Mouse (Mus musculus) ES-E14 (cell line): ENCODE measurements around the gene S1pr5. TPM values are rescaled to one million over a fixed set of nuclear protein-coding genes. Genes with fewer than 3 reads are reported as not detected.

Experiments used
- DNase-seq: peaks from one replicate; pipeline ENCODE4 v3.0.0-alpha.2; 2013; ENCODE audit warnings: low read depth, low spot score
- H3K27ac ChIP-seq: 2 replicates; pipeline ENCODE4 v1.5.1; 2012; ENCODE audit warnings: low read depth, mild to moderate bottlenecking, low read length, moderate library complexity, mixed read lengths; ENCODE audit not compliant: poor library complexity, insufficient read depth, severe bottlenecking
- H3K36me3 ChIP-seq: 2 replicates; pipeline ENCODE4 v1.6.1; 2012; ENCODE audit warnings: mild to moderate bottlenecking, low read length, moderate library complexity, mixed read lengths; ENCODE audit not compliant: control insufficient read depth, poor library complexity, insufficient read depth, severe bottlenecking
- H3K4me1 ChIP-seq, 2 experiments: fragments of 150-350 bp in 1 of 2; sonication (generic) in 1 of 2; 2 replicates each; pipeline ENCODE4 v1.6.1; 2012; ENCODE audit warnings: low read length in 2 of 2, mild to moderate bottlenecking in 1 of 2, mixed read lengths in 1 of 2; ENCODE audit not compliant: control insufficient read depth in 2 of 2, insufficient read depth in 2 of 2, poor library complexity in 1 of 2
- H3K4me3 ChIP-seq, 2 experiments: fragments of 150-350 bp in 1 of 2; sonication (generic) in 1 of 2; 2 replicates each; pipeline ENCODE4 v1.5.1; 2012; ENCODE audit warnings: low read length in 2 of 2, low read depth in 1 of 2, mild to moderate bottlenecking in 1 of 2, mixed read lengths in 1 of 2; ENCODE audit not compliant: insufficient read depth in 1 of 2, poor library complexity in 1 of 2, severe bottlenecking in 1 of 2
- H3K9ac ChIP-seq: 2 replicates; pipeline ENCODE4 v1.6.1; 2012; ENCODE audit warnings: low read depth, mild to moderate bottlenecking, low read length, mixed read lengths; ENCODE audit not compliant: poor library complexity, insufficient read depth, severe bottlenecking
- H3K9me3 ChIP-seq: fragments of 150-350 bp; sonication (generic); 2 replicates; pipeline ENCODE4 v1.6.1; 2012; ENCODE audit warnings: low read depth, mild to moderate bottlenecking, low read length; ENCODE audit not compliant: control insufficient read depth, insufficient read depth
- CHD2 ChIP-seq: IDR thresholded peaks from 2 replicates; pipeline ENCODE4 v1.6.1; 2014; ENCODE audit warnings: mild to moderate bottlenecking, low read depth, low read length, inconsistent platforms
- HCFC1 ChIP-seq: IDR thresholded peaks from 2 replicates; pipeline ENCODE4 v1.6.1; 2012; ENCODE audit warnings: low read length, inconsistent platforms, borderline replicate concordance; ENCODE audit not compliant: insufficient read depth
- MAFK ChIP-seq: IDR thresholded peaks from 2 replicates; pipeline ENCODE4 v1.6.1; 2014; ENCODE audit warnings: mild to moderate bottlenecking, low read depth, low read length, inconsistent platforms; ENCODE audit not compliant: insufficient read depth
- ZC3H11A ChIP-seq: IDR thresholded peaks from 2 replicates; pipeline ENCODE4 v1.6.1; 2012; ENCODE audit warnings: low read depth, mild to moderate bottlenecking, inconsistent platforms, low read length, borderline replicate concordance
- ZNF384 ChIP-seq: IDR thresholded peaks from 2 replicates; pipeline ENCODE4 v1.6.1; 2012; ENCODE audit warnings: low read depth, low read length, inconsistent platforms
- in situ Hi-C, 2 experiments: fragments of 600-800 bp; cut with MboI; formaldehyde crosslinking; loops; one replicate each; pipeline ENCODE4 v1.15.1; 2025; ENCODE audit warnings: low sequenced_read_pairs in 2 of 2, inconsistent platforms in 1 of 2; ENCODE audit not compliant: unreplicated experiment in 2 of 2
- total RNA-seq: library from RNA; depleted of rRNA; stranded (reverse); fragments of 300-350 nt; gene quantifications from 2 replicates; pipeline ENCODE4 v1.2.3, GENCODE M21; 2012

The S1pr5 gene
- total RNA-seq, 1 experiment: 0.27 TPM

GRCm38 (mm10) chr9:21213617-21214190, 34.5 kb downstream of the S1pr5 start:
- TF ChIP-seq ZNF384 (no peak), CHD2 (no peak), ZC3H11A (no peak), HCFC1 (no peak)
- in situ Hi-C loops: no loop called here
- Histone ChIP-seq H3K9me3 (no peaks in the 10 kb centered on the region), H3K4me3 (no peak overlapping the region), H3K4me1 (peaks cover 0 to 11% of the 10 kb centered on the region in 2 experiments; a peak in 1 of 4 replicates), H3K9ac (no peak overlapping the region), H3K36me3 (no peaks in the 10 kb centered on the region; the same call in 1 of the 2 replicates), H3K27ac (no peak overlapping the region)
- DNase-seq: no peak

- TF ChIP-seq ZC3H11A (no peak), HCFC1 (no peak), CHD2 (no peak), MAFK (no peak), ZNF384 (no peak)
- Histone ChIP-seq H3K9me3 (no peaks in the 10 kb centered on the region), H3K4me3 (no peak overlapping the region), H3K27ac (no peak overlapping the region), H3K4me1 (peaks cover 0 to 13% of the 10 kb centered on the region in 2 experiments; a peak in 1 of 4 replicates), H3K36me3 (no peaks in the 10 kb centered on the region; the same call in 1 of the 2 replicates), H3K9ac (no peak overlapping the region)
- no peak for DNase-seq
- in situ Hi-C loops: no loop called here
Observed at GRCm38 (mm10) chr9:21211624-21212023, 36.6 kb downstream of the S1pr5 start.

- H3K4me3 ChIP-seq: peak overlapping the region in 1 of 2 experiments; percentile 44; a peak in 1 of 4 replicates
- H3K9ac ChIP-seq: peak overlapping the region; percentile 68
- H3K27ac ChIP-seq: no peak overlapping the region
- H3K9me3 ChIP-seq: no peaks in the 10 kb centered on the region
- TF ChIP-seq ZNF384 (no peak), MAFK (no peak), ZC3H11A (no peak), CHD2 (no peak), HCFC1 (no peak)
- H3K36me3 ChIP-seq: peaks cover 3% of the 10 kb centered on the region; the same call in 1 of the 2 replicates
- peaks cover 0 to 8% of the 10 kb centered on the region in 2 experiments; a peak in 1 of 4 replicates for H3K4me1 ChIP-seq
- no peak for DNase-seq
- in situ Hi-C loops: no loop called here
Observed at GRCm38 (mm10) chr9:21210821-21211220, 37.4 kb downstream of the S1pr5 start.

GRCm38 (mm10) chr9:21208626-21209025, 39.6 kb downstream of the S1pr5 start:
- Histone ChIP-seq H3K36me3 (peaks cover 3% of the 10 kb centered on the region; the same call in 1 of the 2 replicates), H3K9me3 (no peaks in the 10 kb centered on the region), H3K27ac (0 out of 2 replicates have a peak overlapping the region, but pooled peaks have one; percentile 48), H3K4me3 (no peak overlapping the region), H3K9ac (0 out of 2 replicates have a peak overlapping the region, but pooled peaks have one; percentile 5), H3K4me1 (peaks cover 4 to 13% of the 10 kb centered on the region in 2 experiments; a peak in 1 of 4 replicates)
- in situ Hi-C loops: no loop called here
- no peak for DNase-seq
- TF ChIP-seq MAFK (no peak), HCFC1 (no peak), ZNF384 (peak; percentile 91)

GRCm38 (mm10) chr9:21206848-21207247, 41.4 kb downstream of the S1pr5 start:
- TF ChIP-seq MAFK (no peak), ZC3H11A (no peak), ZNF384 (no peak), HCFC1 (no peak), CHD2 (no peak)

More at GRCm38 (mm10) chr9:21206848-21207247, 41.4 kb downstream of the S1pr5 start:
- peaks cover 3% of the 10 kb centered on the region; the same call in 1 of the 2 replicates for H3K36me3 ChIP-seq
- H3K4me3 ChIP-seq: no peak overlapping the region
- in situ Hi-C loops: no loop called here
- H3K4me1 ChIP-seq: peaks cover 4 to 16% of the 10 kb centered on the region in 2 experiments; a peak in 1 of 4 replicates
- H3K27ac ChIP-seq: no peak overlapping the region
- DNase-seq: no peak
- H3K9ac ChIP-seq: no peak overlapping the region
- H3K9me3 ChIP-seq: no peaks in the 10 kb centered on the region
